Mouse (Mus musculus): ENCODE measurements at regions not wholly inside any gene's neighbourhood (a gene's known extent, or its start where the extent isn't known, plus 50 kb on each side); places are given as distances from the start of the nearest gene placed in this dataset.

- Histone ChIP-seq H3K4me3 (replicated peaks) (no peak overlapping the region), H3K9ac (no peak overlapping the region), H3K36me3 (no peaks in the 10 kb centered on the region), H3K27ac (no peak overlapping the region), H3K9me3 (no peaks in the 10 kb centered on the region), H3K4me2 (replicated peaks) (no peak overlapping the region), H3K27me3 (replicated peaks) (no peaks in the 10 kb centered on the region), H3K4me1 (replicated peaks) (no peaks in the 10 kb centered on the region)
- no peak for ATAC-seq
- 54% methylated on average over 5 of the region's 5 CpGs for WGBS
Measured at GRCm38 (mm10) chr2:148107607-148108115, 60.9 kb upstream of the Foxa2 start.

GRCm38 (mm10) chr2:148110149-148110548 is 63.4 kb upstream of the Foxa2 start:
- Histone ChIP-seq H3K9me3 (no peaks in the 10 kb centered on the region), H3K4me2 (replicated peaks) (no peak overlapping the region), H3K27ac (no peak overlapping the region), H3K4me3 (replicated peaks) (no peak overlapping the region), H3K4me1 (replicated peaks) (no peaks in the 10 kb centered on the region), H3K27me3 (replicated peaks) (no peaks in the 10 kb centered on the region), H3K9ac (no peak overlapping the region), H3K36me3 (no peaks in the 10 kb centered on the region)
- ATAC-seq: no peak
- 71% methylated on average over 2 of the region's 2 CpGs for WGBS

GRCm38 (mm10) chr2:148111889-148112288 is 65.1 kb upstream of the Foxa2 start:
- WGBS: 23% methylated on average over 10 of the region's 10 CpGs

DNA sequence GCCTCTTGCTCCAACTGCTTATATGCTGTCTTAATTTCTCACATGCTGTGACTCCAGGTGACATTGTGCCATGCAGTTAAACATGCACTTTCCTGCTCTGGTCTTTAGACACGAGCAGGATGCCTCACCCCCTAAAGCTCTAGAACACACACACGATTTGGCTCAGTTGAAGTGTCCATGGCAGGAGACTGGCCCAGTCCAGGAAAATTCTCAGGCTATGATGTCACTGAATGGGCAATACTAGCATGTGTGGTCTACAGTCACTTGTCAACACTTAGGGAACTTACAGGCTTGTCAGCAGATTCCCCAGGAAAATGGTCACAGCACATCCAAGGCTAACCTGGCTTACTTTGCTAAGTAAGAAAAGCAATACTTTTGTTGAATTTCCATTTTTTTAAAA is 66.4 kb upstream of the Foxa2 start:
- H3K27me3 ChIP-seq (replicated peaks): no peaks in the 10 kb centered on the region
- H3K9ac ChIP-seq: no peak overlapping the region
- no peak overlapping the region for H3K27ac ChIP-seq
- no peak overlapping the region for H3K4me3 ChIP-seq (replicated peaks)
- no peaks in the 10 kb centered on the region for H3K36me3 ChIP-seq
- no peak overlapping the region for H3K4me2 ChIP-seq (replicated peaks)
- H3K4me1 ChIP-seq (replicated peaks): no peaks in the 10 kb centered on the region
- 50% methylated on average over 2 of the region's 2 CpGs for WGBS
- ATAC-seq: no peak
- H3K9me3 ChIP-seq: no peaks in the 10 kb centered on the region

More at GRCm38 (mm10) chr2:148111889-148112288, 65.1 kb upstream of the Foxa2 start:
- H3K9ac ChIP-seq: no peak overlapping the region
- no peak overlapping the region for H3K27ac ChIP-seq
- no peak overlapping the region for H3K4me3 ChIP-seq (replicated peaks)
- 0 out of 2 replicates have a peak overlapping the region, but pooled peaks have one; percentile 29 for H3K4me2 ChIP-seq (replicated peaks)
- H3K9me3 ChIP-seq: no peaks in the 10 kb centered on the region
- no peaks in the 10 kb centered on the region for H3K27me3 ChIP-seq (replicated peaks)
- no peaks in the 10 kb centered on the region for H3K4me1 ChIP-seq (replicated peaks)
- no peaks in the 10 kb centered on the region for H3K36me3 ChIP-seq
- no peak for ATAC-seq

GRCm38 (mm10) chr2:148114600-148114999 is 67.8 kb upstream of the Foxa2 start:
- ATAC-seq: peak; percentile 80
- Histone ChIP-seq H3K27ac (no peak overlapping the region), H3K4me1 (replicated peaks) (no peaks in the 10 kb centered on the region), H3K9ac (no peak overlapping the region), H3K36me3 (no peaks in the 10 kb centered on the region), H3K4me2 (replicated peaks) (no peak overlapping the region), H3K27me3 (replicated peaks) (no peaks in the 10 kb centered on the region), H3K9me3 (no peaks in the 10 kb centered on the region), H3K4me3 (replicated peaks) (no peak overlapping the region)
- WGBS: 26% methylated on average over 4 of the region's 4 CpGs

DNA sequence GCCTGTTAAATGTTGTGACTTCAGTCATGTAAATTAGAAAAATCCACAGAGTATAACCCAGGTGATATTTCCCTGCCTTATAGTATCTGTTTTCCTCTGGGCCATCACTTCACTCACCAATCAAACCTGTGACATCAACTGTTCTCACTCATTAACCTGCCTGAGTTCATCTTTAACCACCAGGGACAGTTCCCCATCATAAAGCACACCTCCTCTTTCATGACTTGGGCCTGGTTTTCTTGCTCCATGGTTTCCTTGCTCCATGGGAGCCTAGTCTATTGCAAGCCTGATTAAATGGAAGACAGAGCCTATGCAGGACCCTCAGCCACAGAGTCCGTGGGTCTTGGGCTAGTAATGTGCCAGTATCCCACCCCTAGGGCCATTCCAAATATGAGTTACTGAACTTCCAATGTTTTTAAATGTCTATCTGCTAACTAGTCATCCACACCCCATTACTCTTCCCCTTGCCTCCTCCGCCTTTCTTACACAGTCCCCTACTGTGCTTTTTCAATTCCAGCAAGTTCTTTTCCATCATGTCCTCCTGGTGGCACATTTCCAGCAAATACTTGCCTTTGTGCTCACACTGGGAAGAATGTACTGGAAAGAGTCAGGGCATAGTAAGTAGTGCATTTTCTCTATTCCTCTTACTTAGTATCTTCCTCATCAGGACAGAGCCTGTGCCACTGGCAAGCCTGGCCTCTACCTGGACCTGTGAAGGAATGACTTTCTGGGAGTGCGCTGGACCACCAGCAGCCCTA is 69.4 kb upstream of the Foxa2 start:
- no peak overlapping the region for H3K27ac ChIP-seq
- 80% methylated on average over 3 of the region's 3 CpGs for WGBS
- no peaks in the 10 kb centered on the region for H3K27me3 ChIP-seq (replicated peaks)
- H3K4me1 ChIP-seq (replicated peaks): no peaks in the 10 kb centered on the region
- H3K4me2 ChIP-seq (replicated peaks): no peak overlapping the region
- ATAC-seq: no peak
- H3K9me3 ChIP-seq: no peaks in the 10 kb centered on the region
- H3K9ac ChIP-seq: no peak overlapping the region
- H3K36me3 ChIP-seq: no peaks in the 10 kb centered on the region
- no peak overlapping the region for H3K4me3 ChIP-seq (replicated peaks)

- ATAC-seq: no peak
- no peak overlapping the region for H3K27ac ChIP-seq
- WGBS: 27% methylated on average over 2 of the region's 2 CpGs
- H3K9ac ChIP-seq: no peak overlapping the region
- H3K4me1 ChIP-seq (replicated peaks): 0 out of 2 replicates have a peak, but pooled peaks cover under 1% of the 10 kb centered on the region
- H3K9me3 ChIP-seq: no peaks in the 10 kb centered on the region
- no peaks in the 10 kb centered on the region for H3K36me3 ChIP-seq
- H3K4me2 ChIP-seq (replicated peaks): no peak overlapping the region
- H3K4me3 ChIP-seq (replicated peaks): no peak overlapping the region
- H3K27me3 ChIP-seq (replicated peaks): no peaks in the 10 kb centered on the region
Measured at GRCm38 (mm10) chr2:148117420-148117819, 70.7 kb upstream of the Foxa2 start.

DNA sequence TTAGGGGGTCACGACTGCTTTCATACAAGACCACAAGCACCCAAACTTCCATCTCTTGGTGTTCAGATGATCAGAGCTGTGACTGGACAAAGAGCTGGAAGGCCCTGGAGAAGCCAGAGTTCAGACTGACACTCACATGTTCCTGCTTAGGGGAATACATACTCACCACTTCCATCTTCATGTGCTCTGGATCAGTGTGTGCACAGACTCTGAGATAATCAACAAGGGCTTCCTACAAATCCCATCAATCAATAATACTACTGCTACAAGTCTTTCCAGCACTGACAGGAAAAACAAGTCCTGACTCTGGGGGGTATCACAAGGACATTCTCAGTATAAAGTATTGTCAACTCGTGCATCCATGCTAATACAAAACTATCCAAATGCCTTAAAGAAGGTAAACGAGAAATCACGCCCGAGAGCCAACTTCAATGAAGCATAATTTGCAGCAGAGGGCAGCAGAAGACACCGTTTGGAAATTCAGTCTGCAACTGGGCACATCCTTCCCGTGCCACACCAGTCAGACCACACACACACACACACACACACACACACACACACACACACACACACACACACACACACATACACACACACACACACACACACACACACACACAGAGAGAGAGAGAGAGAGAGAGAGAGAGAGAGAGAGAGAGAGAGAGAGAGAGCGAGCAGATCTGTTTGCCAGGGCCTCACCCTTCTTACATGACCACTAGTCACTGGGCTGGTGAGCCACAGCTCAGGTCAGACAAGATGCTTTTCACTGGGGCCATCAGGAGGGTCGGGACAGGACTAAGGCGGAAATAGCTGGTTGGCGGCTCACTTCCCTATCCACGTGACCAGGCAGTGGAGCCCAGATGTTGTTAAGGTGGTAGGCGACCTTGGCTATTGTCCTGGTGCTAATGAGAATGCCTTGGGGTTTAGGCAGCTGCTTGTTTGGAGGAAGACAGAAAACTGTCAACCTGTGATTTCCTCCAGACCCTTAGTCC is 75.4 kb upstream of the Foxa2 start:
- H3K36me3 ChIP-seq: no peaks in the 10 kb centered on the region
- peak; percentile 61 for ATAC-seq
- no peaks in the 10 kb centered on the region for H3K9me3 ChIP-seq
- H3K9ac ChIP-seq: no peak overlapping the region
- no peak overlapping the region for H3K27ac ChIP-seq
- H3K27me3 ChIP-seq (replicated peaks): no peaks in the 10 kb centered on the region
- WGBS: 27% methylated on average over 13 of the region's 13 CpGs
- no peak overlapping the region for H3K4me3 ChIP-seq (replicated peaks)
- H3K4me1 ChIP-seq (replicated peaks): 0 out of 2 replicates have a peak, but pooled peaks cover 4% of the 10 kb centered on the region
- H3K4me2 ChIP-seq (replicated peaks): peak overlapping the region; percentile 34; the same call in 1 of the 2 replicates

- 55% methylated on average over 3 of the region's 3 CpGs for WGBS
- no peak for ATAC-seq
- Histone ChIP-seq H3K27me3 (replicated peaks) (no peaks in the 10 kb centered on the region), H3K4me1 (replicated peaks) (0 out of 2 replicates have a peak, but pooled peaks cover 4% of the 10 kb centered on the region), H3K9ac (no peak overlapping the region), H3K36me3 (no peaks in the 10 kb centered on the region), H3K4me3 (replicated peaks) (no peak overlapping the region), H3K4me2 (replicated peaks) (no peak overlapping the region), H3K27ac (no peak overlapping the region), H3K9me3 (no peaks in the 10 kb centered on the region)
Measured at GRCm38 (mm10) chr2:148123780-148124179, 77.0 kb upstream of the Foxa2 start.

- Histone ChIP-seq H3K9ac (no peak overlapping the region), H3K9me3 (no peaks in the 10 kb centered on the region), H3K4me3 (replicated peaks) (no peak overlapping the region), H3K27me3 (replicated peaks) (no peaks in the 10 kb centered on the region), H3K27ac (no peak overlapping the region), H3K4me2 (replicated peaks) (no peak overlapping the region), H3K4me1 (replicated peaks) (no peaks in the 10 kb centered on the region), H3K36me3 (no peaks in the 10 kb centered on the region)
- no peak for ATAC-seq
- 80% methylated on average over 1 of the region's 1 CpGs for WGBS
Measured at GRCm38 (mm10) chr2:148133811-148134210, 87.0 kb upstream of the Foxa2 start.

DNA sequence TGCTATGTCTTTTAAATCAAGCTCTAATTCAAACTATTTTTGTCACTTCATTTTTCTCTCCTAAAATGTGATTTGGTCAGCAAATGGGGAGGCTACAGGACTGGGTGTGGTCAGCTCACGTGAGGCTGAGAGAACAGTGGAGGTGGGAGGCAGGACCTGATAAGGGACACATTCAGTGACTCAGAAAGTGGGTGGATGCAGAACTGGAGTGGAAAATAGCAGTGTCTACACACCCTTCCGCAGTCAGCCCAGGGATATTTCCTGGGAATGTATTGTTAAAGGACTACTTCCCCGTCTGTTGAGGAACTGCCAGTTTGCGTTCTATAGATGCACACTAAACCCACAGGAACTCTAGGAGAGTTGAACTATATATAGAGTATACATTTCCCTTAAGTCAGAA is 95.2 kb upstream of the Foxa2 start:
- 72% methylated on average over 4 of the region's 4 CpGs for WGBS
- no peak for ATAC-seq

DNA sequence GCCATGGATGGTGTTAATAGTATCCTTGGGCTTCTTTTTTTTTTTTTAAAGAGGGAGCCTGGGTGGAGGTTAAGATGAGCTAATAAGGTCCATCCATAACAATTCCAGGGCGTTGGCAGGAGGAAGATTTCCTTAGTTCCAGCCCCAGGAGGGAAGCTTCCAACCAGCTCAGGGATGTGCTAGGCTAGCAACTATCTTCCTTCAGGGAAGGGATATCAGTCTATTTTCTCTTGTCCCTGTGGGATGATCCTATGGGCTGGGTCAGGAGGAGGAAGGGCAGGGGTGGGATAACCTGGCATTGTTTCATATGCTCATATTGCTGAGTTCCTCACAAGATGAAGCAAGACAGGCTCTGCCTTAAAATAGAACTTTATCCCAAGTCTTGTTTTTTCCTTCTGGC is 98.0 kb upstream of the Foxa2 start:
- Histone ChIP-seq H3K4me2 (replicated peaks) (no peak overlapping the region), H3K9ac (no peak overlapping the region), H3K9me3 (no peaks in the 10 kb centered on the region), H3K27ac (no peak overlapping the region), H3K4me1 (replicated peaks) (no peaks in the 10 kb centered on the region), H3K4me3 (replicated peaks) (no peak overlapping the region), H3K36me3 (no peaks in the 10 kb centered on the region), H3K27me3 (replicated peaks) (no peaks in the 10 kb centered on the region)
- no peak for ATAC-seq
- 41% methylated on average over 1 of the region's 1 CpGs for WGBS

More for the DNA sequence above, 95.2 kb upstream of the Foxa2 start:
- H3K4me1 ChIP-seq (replicated peaks): no peaks in the 10 kb centered on the region
- H3K27me3 ChIP-seq (replicated peaks): no peaks in the 10 kb centered on the region
- H3K9ac ChIP-seq: no peak overlapping the region
- H3K4me2 ChIP-seq (replicated peaks): no peak overlapping the region
- H3K36me3 ChIP-seq: no peaks in the 10 kb centered on the region
- H3K4me3 ChIP-seq (replicated peaks): no peak overlapping the region
- H3K9me3 ChIP-seq: no peaks in the 10 kb centered on the region
- H3K27ac ChIP-seq: no peak overlapping the region
